Mouse (Mus musculus): Measurements from ENCODE around the gene Zfp385a.

DNA sequence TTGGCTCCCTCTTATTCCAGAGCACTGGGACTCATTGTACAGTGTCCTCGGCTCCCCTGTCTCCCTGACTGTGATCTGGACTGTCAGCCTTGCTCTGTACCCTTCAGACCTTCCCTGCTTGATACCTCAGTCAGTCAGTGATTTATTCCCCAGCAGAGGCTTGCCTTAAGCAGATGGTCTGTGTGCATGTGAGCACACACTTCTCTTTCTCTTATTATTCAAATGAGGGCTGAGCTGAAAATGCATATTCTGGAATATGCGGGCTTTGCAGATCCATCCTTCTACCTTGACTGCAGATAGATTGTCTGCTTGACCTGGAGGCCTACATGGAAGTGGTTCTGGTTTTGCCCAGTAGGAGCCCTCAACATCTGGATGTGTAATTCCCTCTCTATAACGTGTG is 41.9 kb downstream of the Zfp385a start:
- no peak for TF ChIP-seq CTCF (conservative IDR thresholded peaks at IDR 0.05; ENCODE audit: low read length)
- no peak for TF ChIP-seq NANOG (IDR thresholded peaks at IDR 0.05; ENCODE audit: borderline replicate concordance, low read length)
- no peak for TF ChIP-seq POU5F1 (IDR thresholded peaks at IDR 0.05; ENCODE audit: borderline replicate concordance, low read length)

All from E14TG2a.4 (cell line).